Mouse (Mus musculus): ENCODE measurements around the gene Nt5c1a. TPM values are rescaled to one million over a fixed set of nuclear protein-coding genes. Genes with fewer than 3 reads are reported as not detected.
"Not testable (repeated sequence)": the region's sequence is repeated elsewhere in the genome, so short reads cannot be mapped to it uniquely, and the experiment has no call there.

The Nt5c1a gene
- 10 to 100 TPM; 14.5 to 16.8 (median 15.6) TPM for total RNA-seq (2022)

DNA sequence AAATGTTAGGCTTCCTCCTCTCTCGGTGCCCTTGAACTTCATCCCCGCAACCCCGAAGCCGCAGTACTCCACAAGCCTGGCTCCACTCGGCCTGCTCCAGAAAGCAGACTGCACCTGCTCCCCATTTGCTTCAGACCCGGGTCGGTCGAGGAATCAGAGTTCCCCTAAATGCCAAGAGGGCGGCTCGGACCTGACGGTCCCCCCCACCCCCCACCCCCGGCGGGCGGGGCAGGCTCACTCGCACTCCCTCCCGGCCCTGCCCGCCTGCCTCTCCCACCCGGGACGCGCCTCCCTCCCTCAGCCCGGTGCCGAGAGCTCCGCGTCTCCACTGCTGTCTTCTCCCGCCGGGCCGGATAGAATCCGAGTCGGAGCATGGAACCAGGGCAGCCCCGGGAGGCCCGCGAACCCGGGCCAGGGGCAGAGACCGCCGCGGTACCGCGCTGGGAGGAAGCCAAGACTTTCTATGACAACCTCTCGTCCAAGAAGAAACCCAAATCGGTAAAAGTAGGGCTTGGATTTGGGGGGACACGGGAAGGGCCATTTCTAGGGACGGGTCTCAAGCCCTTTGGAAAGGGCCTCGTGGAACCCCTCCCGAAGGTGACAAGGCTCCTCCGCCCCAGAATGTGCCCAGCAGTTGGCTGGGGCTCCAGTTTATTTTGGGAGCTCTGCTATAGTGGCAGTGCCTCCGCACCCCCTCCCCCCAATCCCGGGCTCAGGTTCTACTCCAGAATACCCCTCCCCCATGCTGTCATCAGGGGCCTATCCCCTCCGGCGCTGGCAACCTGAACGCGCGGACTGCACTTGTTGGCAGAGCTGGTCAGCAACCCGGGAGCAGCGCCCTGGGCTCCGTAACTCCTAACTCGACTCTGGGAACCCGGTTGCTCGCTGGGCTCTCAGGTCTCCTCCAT, at the start of gene Nt5c1a:
Nt5c1a (plus strand) TSS at position 319 of the 908 bp plus-strand sequence.
- no peak for DNase-seq (ENCODE audit: low spot score in 2 of 2)

DNA sequence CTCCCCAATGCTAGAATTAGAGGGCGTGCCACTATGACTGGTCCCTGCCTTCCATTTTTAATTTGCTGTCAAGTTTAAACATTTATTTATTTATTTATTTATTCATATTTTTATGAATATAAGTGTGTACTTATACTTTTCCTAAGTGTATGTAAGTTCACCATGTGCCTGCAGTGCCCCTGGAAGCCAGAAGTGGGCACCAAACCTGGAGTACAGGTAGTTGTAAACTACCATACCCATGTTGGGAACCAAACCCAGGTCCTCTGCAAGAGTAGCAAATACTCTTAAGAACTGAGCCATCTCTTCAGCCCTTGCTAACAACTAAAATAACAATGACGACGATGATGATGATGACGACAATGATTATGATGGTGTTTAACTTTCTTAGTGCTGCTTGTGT, 49.3 kb upstream of the Nt5c1a start:
- no peak for DNase-seq (ENCODE audit: low spot score in 2 of 2)

DNA sequence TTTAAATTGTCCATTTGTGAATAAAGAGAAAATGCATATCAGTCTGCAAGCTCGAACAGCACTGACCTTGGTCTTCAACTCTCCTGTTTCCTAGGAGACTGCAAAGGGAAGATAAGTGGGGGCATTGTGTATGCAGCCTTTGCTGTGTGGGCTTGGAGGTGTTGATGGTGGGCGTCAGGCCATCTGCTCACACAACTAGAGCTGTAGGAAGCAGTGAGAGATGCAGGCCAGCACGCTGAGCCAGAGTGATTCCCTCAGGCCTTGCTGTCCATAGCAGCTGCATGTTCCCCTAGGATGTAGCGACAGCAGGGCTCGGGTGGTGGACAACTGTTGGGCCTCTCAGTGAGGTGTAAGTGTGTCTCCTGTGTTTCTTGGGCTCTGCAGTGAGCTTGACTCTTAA, 48.3 kb upstream of the Nt5c1a start:
- peak; percentile 76 to 78 for DNase-seq (ENCODE audit: low spot score in 2 of 2)

DNA sequence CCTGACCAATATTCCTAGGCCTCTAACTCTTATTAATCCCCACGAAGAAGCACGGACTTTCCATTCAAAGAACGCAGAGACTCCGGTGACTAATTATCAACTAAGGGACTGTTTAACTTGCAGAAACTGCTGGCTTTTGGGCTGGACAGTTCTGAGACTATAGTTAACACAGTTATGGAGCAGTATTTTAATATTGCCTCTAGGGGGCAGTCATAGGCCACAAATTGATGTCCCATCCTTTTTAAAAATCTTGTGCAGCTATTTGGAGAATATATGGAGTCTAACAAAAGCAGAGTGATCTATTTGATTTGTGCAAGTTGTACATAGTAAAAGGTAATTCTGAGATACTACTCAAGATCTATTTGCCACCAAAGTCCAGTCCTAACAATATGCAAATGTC, 46.3 kb upstream of the Nt5c1a start:
- peak in 1 of 2 experiments; percentile 46 for DNase-seq (ENCODE audit: low spot score in 2 of 2)

DNA sequence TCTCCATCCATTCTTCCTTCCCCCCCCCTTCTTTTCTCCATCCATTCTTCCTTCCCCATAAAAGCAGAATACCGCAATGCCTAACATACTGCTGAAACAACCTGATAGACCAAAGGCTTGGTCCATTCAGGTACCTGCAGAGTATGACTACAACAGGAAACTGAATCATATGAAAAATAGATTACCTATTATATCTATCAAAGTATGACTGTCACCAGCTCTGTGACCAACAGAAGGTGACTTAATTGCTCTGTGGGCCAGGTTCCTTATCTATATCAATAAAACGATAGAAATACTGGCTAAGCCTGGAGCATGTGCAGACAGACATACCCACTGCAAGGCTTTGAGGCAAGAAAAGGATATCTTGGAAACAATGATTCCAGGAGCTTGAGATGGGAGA, 45.9 kb upstream of the Nt5c1a start:
- no peak for DNase-seq (ENCODE audit: low spot score in 2 of 2)

DNA sequence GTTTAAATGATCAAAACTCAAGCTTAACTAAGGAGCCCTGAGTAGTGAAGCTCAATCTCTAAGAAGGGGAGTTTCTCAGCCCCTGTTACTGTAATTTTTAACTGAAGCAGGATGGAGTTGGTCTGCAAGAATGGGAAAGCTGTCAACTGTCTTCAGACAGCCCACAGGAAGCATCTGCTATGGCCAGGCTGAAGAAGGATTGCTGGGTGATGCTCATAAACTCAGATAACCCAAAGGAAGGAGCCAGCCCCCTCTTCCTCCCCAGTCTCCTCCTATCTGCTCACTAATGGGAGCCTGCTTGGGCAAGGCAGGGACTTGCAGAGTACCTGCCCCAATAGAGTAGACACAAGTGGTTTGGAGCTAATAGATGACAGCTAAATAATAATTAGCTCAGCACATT, 45.5 kb upstream of the Nt5c1a start:
- no peak for DNase-seq (ENCODE audit: low spot score in 2 of 2)

DNA sequence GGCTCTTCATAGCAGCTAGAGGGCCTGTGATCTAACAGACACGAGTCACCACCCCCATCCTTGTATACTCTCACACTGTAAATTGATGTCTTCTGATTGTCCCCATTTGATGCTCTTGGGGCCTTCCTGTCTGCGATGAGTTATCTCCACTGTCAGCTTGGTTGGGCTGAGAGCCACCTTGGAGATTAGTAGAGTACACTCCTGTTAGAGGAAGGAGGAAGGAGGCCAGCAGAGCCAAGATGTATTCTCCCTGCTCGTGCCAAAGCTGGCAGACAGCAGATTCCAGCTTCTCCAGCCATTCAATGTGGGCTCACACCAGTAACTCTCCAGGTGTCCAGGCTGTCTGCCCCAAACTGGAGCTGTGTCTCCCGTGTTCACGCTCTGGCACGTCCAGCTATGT, 40.7 kb upstream of the Nt5c1a start:
- DNase-seq (ENCODE audit: low spot score in 2 of 2), result no peak

DNA sequence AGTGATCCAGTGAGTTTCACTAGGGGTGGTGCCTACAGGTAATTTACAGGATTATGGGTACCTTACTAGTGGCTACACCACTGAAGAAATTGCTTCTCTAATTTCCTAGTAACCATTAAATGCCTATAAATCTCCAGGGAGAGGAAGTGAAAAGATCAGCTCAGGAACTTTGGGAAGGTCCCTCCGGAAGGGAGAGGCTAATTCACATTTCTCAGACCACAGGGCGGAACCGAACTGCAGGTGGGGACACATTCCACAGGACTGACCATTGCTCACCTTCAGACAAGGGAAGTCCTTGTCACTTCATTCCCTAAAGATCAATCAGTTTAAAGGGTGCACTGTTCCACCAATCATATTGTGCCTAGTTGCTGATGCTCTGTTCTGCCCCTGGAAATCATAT, 40.1 kb upstream of the Nt5c1a start:
- not testable (repeated sequence) for DNase-seq (ENCODE audit: low spot score in 2 of 2)

DNA sequence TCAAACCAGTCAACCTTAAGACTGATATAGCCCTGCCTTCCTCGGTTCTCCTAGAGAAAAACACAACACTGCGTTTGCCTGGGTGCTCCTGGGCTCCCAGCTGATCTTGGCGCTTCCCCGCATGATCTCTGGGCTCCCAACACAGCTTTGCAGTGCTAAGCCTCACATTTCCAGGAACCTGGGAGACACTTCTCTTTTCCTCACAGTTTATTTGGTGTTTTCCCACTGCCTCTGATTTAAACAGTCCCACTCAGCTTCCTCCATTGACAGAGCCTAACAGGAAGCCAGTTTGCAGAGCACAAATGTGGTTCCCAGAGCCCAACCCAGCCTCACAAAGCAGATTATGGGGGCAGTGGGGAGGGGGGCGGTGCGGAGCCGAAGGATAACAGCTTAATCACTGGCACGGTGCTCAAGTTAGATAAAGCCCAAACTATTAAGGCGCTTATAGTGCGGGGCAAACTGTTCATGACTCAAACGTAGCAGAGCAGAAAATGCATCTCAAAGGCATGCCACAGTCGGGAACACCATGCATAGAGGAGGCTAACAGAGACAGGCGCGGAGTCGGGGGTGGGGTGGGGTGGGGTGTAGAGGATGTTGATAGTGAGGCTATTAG, 38.9 kb upstream of the Nt5c1a start:
- no peak for DNase-seq (ENCODE audit: low spot score in 2 of 2)

DNA sequence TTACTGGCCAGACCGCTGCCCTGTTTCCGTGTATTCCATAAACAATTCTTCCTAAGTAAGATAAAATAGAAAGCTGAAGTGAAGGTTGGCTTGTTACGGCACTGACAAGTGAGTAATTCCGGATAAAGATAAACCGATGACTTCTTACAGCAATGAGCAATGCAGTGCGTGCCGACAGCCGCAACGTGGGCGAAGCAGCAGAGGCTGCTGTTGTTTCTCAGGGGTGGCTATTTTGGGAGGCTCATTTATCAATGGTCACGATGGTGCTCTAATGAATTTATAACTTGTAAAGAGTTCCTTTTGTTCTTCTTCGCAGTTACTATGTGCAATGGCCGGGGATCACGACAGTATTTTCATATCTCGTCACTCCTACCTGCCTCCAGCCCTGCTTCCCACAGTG, 37.1 kb upstream of the Nt5c1a start:
- DNase-seq (ENCODE audit: low spot score in 2 of 2), result peak; percentile 52 to 62

DNA sequence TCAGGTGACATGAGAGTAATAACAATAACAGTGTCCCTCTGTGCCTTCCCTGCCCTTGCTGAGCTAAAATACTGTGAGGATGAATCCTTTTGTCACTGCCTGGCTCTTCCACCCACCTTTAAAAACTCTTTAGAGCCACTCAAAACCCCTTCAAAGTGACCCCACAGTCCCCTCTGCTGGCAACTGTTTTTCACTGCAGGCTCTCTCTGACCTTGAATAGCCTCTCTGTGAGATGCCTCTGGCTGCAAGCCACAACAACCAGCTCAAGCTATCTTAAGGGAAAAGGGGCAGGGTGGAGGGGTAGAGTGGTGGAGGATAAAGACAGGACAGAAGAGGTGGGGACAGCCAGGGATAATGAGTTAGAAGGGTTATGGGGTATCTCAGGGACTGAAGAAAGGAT, 29.5 kb upstream of the Nt5c1a start:
- DNase-seq (ENCODE audit: low spot score in 2 of 2), result no peak

DNA sequence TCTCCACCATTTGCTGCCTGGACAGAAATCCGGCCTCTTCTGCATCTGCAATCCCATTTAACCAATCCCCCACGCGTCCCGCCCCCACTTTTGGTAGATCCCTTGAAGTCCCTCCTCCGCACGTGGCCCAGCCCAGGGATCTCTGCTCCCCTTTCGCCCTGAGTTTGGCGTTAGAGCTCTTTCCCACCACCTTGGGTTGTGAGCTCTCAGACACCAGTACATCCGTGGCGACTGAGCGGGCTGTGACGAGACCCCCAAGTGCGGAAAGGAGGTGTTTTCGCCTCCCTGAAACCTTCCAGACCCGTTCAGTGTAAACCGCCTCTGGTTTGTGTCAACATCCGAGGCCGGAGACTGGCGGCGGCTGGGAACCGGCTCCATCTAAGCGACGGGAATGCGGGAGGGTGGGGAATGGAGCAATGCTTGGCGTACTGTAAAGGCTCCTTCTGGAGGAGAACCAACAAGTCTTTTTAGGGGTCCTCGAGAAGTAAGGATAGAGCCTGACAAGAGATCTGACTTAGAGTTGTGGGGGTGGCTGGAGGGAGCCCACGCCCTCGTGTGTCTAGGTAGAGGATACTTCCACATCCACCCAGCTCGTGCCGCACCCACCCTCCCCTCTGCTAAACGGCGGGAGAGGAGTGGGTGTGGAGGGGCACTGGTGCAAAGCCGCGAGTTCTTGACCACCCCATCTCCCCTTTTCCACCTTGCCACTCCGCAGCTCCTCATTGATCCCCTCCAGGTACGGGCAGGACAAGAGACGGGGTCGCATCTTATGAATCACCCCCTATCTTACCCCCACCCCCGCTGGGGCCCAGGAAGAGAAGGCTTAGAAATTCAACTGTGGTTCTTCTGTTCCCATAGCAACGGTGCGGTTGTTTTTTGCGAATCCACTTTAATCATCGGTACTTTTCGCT, 18.7 kb upstream of the Nt5c1a start, which contains the start of gene Hpcal4:
Hpcal4 (plus strand) TSS at position 900 of the 911 bp plus-strand sequence.
- peak in 1 of 2 experiments; percentile 51 for DNase-seq (ENCODE audit: low spot score in 2 of 2)

DNA sequence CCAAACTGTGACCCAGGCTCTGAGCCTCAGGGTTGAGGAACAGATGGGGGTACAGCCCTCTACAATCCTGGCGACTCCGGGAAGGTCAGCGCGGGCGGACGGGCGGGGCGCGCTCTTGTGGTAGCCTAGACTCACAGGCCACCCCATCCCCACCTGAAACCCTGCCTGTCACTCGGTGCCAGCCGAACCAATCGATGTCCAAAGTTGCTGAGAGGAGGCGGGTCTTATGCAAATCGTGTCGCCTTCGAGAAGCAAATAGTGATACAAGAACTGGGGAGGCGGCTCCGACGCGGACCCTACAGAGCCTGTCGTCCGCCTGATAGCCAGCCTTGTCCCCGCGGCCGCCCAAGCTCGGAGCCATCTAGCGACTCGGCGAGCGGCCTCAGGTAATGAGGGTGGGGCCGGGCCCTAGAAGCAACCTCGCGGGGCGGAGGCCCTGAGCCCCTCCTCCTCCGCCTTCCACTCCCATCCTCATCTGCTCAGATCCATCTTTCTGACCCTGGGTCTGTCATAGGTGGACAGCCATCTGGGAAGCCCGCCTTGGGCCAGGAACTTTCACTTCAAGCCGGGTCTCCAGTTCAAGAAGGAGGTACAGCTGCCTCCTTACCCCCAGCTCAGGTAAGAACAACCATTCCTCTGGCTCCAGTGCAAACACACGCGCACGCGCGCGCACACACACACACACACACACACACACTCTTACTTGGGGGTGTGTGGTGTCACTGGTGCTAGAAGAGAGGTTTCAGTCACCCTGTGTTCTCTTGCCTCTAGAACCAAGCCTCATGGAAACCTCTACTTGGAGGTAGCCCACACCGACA, 17.9 kb upstream of the Nt5c1a start:
- peak; percentile 93 to 94 for DNase-seq (ENCODE audit: low spot score in 2 of 2)

DNA sequence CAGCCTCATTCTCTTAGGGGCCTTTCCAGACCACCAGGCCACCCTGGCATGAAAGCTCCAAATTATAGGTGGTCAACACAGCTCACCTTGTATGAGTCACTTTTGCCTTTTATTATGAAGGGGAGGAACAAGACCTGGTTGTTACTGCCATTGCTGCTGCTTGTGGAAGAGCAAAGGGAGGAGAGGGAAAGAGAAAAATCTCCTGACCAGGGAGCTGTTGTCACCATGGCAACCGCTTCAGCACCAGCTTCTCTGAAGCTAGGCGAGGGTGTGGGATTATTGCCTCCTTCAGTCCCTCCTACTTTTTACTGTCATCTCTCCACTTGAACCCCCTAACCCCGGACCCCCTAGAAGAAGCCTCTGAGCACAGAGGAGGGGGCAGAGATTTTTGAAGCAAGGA, 16.5 kb upstream of the Nt5c1a start:
- DNase-seq (ENCODE audit: low spot score in 2 of 2), result peak in 1 of 2 experiments; percentile 46

DNA sequence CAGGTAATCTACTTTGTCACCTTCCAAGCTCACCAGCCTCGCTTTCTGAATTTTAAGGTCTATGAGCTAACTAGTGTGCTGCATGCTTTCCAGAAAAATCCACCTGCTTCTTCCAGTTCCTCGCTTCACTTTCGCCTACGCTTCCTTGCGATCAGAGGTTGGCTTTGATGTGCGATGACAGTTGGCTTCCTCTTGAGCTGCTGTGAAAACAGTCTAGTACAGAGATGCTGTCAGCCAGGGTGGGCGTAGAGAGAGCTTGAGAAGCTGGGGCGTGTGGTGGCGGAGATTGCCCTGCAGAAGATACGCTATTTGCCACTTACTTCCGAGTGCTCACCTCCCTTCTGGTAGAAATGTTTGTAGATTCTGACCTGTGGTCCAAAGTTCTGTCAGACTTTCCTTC, 9.0 kb upstream of the Nt5c1a start:
- DNase-seq (ENCODE audit: low spot score in 2 of 2), result no peak

DNA sequence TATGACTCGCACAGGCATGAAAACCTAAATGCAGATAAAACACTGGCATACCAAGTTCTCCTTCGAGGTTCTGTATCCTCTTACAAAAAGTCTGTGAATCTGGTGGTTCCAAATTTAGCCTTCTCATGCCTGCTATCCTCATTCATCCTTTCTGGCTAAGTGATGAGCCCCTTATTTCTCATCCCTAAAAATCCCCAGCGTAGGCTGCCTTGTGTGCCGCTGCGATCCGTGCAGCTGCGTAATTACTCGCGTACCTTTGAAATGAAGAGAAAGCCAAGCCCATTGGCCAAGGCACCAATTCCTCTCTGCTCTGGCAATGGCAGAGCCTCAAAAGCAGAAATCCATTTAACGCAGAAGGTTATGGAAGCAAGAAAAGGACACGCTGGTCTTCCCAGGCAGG, 7.5 kb upstream of the Nt5c1a start:
- no peak for DNase-seq (ENCODE audit: low spot score in 2 of 2)

DNA sequence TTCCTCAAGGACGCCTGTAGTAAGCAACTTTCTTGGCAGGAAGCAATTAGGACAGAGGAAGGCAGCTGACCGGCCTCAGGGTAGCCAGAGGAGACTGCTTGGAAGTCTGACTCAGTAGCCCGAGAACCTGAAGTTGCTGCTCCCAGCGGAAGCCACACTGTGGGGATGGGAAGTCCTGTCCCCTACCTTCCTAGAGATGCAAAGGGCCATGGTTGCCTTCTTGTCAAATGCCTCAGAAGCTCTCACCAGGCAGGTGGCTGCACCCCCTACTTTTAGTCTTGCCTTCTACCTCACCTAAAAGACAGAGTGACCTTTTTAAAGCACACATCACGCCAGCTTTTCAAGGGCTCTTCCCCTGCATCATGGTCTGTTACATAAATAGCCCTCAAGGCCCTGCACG, 4.6 kb upstream of the Nt5c1a start:
- DNase-seq (ENCODE audit: low spot score in 2 of 2), result no peak

DNA sequence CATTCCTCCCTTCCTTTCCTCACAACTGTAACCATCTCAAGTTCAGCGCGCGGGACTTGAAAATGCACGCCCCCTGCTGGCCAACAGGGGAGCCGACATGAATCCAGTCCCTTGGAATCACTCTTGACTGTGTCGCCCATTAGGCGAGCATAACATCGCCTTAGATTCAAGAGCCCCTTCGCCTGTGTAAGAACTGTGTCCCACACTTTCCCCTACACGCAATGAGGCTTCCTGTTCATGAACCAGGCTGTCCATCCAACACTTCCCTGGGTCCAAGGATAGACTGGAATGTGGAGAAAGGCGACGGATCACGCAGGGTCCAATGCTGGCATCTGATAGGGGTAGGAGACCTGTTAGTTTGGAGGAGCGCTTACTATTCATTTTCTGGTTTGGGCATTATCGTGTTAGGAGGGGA, 526 bp upstream of the Nt5c1a start:
- DNase-seq (ENCODE audit: low spot score in 2 of 2), result peak in 1 of 2 experiments; percentile 68

DNA sequence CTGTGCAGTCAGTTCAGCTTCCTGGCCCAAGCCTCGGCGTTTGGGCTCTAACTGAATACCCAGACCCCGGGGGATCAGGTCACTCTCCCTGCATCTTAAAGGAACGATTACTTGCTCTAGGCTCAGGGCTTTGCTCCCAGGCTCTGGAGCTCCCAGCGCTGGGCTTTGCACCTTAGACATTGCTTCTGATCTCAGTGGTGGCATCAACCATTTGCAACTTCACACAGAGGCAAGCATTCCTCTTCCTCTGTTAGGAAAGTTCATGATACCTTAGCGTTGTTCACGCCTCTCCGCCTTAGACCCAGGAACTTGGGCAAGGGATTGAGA, 753 bp downstream of the Nt5c1a start:
- DNase-seq (ENCODE audit: low spot score in 2 of 2), result no peak

DNA sequence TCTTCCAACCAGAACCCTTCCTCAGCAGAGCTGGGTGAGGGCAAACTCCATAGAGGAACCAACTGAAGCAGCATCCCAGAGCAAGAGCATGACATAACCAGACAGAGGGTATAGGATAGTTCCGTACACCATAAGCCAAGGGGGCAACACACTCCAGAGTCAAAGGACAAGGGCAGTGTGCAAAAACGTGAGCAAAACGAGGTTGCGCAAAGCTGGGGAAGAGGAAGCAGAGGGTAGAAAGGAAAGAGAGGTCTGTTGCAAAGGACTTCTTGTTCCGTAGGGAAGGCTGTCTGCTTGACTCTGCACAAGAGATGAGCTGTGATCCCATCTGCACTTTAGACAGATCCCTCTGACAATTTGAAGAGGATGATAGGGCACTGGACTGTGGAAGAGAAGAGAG, 6.0 kb downstream of the Nt5c1a start:
- no peak for DNase-seq (ENCODE audit: low spot score in 2 of 2)

DNA sequence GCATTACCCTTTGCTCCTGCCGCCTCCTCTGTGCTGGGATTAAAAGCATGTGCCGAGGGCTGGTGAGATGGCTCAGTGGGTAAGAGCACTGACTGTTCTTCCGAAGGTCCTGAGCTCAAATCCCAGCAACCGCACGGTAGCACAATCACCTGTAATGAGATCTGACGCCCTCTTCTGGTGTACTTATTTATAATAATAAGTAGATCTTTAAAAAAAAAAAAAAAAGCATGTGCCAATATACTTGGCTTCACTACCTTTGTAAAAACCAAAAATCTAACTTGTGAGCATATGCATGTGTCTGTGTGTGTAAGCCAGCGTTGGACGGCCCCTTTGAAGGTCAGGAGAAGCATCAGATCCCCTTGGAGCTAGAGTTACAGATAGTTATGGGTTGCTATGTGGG, 9.7 kb downstream of the Nt5c1a start:
- no peak for DNase-seq (ENCODE audit: low spot score in 2 of 2)
